Mouse (Mus musculus): Measurements from ENCODE around the gene Retreg3.

- no peak for TF ChIP-seq POLR2A (IDR thresholded peaks at IDR 0.05; ENCODE audit: insufficient read depth, low read depth, low read length)
- no peak for TF ChIP-seq CTCF (IDR thresholded peaks at IDR 0.05)
Observed at GRCm38 (mm10) chr11:101070987-101071386, 48.7 kb downstream of the Retreg3 start.

Measured in heart, adult 2 months (tissue).